Mouse (Mus musculus): Measurements from ENCODE around the gene D430042O09Rik. TPM values are rescaled to one million over a fixed set of nuclear protein-coding genes. Genes with fewer than 3 reads are reported as not detected.

The D430042O09Rik gene
- total and polyA plus RNA-seq, 2 experiments from 2014 or later: 4.5 to 17.8 TPM

- Histone ChIP-seq H3K9me3 (ENCODE audit: low read length) (no peaks in the 10 kb centered on the region), H3K9ac (replicated peaks; ENCODE audit: low read length) (no peak overlapping the region), H3K4me1 (ENCODE audit: insufficient read depth, low read length) (no peaks in the 10 kb centered on the region), H3K27me3 (ENCODE audit: insufficient read depth, low read length) (no peaks in the 10 kb centered on the region), H3K4me3 (ENCODE audit: low read length) (no peak overlapping the region), H3K36me3 (ENCODE audit: insufficient read depth, low read length) (no peaks in the 10 kb centered on the region), H3K4me2 (ENCODE audit: low read depth, low read length) (no peak overlapping the region), H3K27ac (no peak overlapping the region)
- ATAC-seq (no peak), DNase-seq (ENCODE audit: low spot score) (peak; percentile 78)
- 54% methylated on average over 3 of the region's 3 CpGs for WGBS
- peak; percentile 82 for TF ChIP-seq CTCF (IDR thresholded peaks at IDR 0.05; ENCODE audit: low read depth)
Observed at GRCm38 (mm10) chr7:125748186-125748585, 40.5 kb downstream of the D430042O09Rik start.

DNA sequence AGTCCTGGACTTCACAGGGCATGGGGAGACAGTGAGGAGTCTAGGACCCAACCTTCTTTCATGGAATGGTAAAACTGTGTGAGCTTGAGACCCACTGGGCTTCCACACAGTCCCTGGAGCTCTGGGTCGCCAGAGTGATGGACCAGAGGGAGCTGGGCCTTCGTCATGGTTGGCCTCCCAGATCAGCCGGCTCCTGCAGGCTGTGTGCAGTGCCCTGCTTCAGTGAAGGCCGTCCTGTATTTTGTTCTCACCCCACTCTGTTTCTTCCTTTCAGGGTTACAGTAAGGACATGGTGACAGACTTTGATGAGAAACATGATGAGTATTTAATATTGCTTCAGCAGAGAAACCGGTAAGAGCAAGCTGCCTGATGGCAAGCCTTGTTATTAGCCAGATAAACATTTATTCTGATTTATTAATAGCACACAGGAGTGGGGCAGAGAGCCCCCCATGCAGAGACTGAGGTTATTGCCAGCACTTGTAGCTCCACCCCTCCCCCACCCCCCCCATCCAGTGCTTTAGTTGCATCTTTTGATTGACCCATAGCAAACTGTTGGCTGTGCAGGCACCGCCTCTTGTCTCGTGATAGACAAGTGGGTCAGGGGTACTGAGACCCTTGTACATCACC, 45.1 kb downstream of the D430042O09Rik start:
- ATAC-seq (no peak), DNase-seq (ENCODE audit: low spot score) (no peak)
- H3K27ac ChIP-seq: no peak overlapping the region
- H3K4me3 ChIP-seq (ENCODE audit: low read length): no peak overlapping the region
- no peak overlapping the region for H3K9ac ChIP-seq (replicated peaks; ENCODE audit: low read length)
- 88% methylated on average over 7 of the region's 7 CpGs for WGBS
- no peaks in the 10 kb centered on the region for H3K9me3 ChIP-seq (ENCODE audit: low read length)
- H3K27me3 ChIP-seq (ENCODE audit: insufficient read depth, low read length): no peaks in the 10 kb centered on the region
- no peaks in the 10 kb centered on the region for H3K36me3 ChIP-seq (ENCODE audit: insufficient read depth, low read length)
- no peaks in the 10 kb centered on the region for H3K4me1 ChIP-seq (ENCODE audit: insufficient read depth, low read length)
- no peak for TF ChIP-seq CTCF (IDR thresholded peaks at IDR 0.05; ENCODE audit: low read depth)
- no peak overlapping the region for H3K4me2 ChIP-seq (ENCODE audit: low read depth, low read length)

- Histone ChIP-seq H3K4me1 (ENCODE audit: insufficient read depth, low read length) (no peaks in the 10 kb centered on the region), H3K9me3 (ENCODE audit: low read length) (no peaks in the 10 kb centered on the region), H3K27me3 (ENCODE audit: insufficient read depth, low read length) (no peaks in the 10 kb centered on the region), H3K4me2 (ENCODE audit: low read depth, low read length) (no peak overlapping the region), H3K36me3 (ENCODE audit: insufficient read depth, low read length) (no peaks in the 10 kb centered on the region), H3K4me3 (ENCODE audit: low read length) (no peak overlapping the region), H3K9ac (replicated peaks; ENCODE audit: low read length) (no peak overlapping the region), H3K27ac (no peak overlapping the region)
- no peak for TF ChIP-seq CTCF (IDR thresholded peaks at IDR 0.05; ENCODE audit: low read depth)
- ATAC-seq: no peak
- WGBS: 94% methylated on average over 3 of the region's 3 CpGs
- DNase-seq (ENCODE audit: low spot score): no peak
Observed at GRCm38 (mm10) chr7:125753326-125753715, 45.6 kb downstream of the D430042O09Rik start.

DNA sequence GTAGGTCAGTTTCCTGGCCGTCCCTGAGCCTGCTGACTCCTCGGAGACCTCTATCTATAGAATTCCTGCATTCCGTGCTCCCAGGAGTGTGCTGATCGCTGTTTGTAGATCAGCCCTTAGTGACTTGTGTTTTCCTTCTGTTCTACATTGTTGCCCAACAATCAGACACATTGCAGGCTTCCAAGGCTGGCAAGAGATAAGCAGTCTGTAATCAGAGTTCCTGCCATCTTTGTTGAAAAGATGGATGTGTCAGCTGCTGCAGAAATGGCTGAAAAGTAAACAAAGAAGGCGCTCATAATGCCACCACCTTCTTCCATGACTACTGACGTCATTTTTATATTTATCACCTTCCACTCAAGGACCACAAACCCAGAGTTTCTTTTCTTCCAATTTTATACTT, 49.1 kb downstream of the D430042O09Rik start:
- TF ChIP-seq CTCF (IDR thresholded peaks at IDR 0.05; ENCODE audit: low read depth): no peak
- H3K4me2 ChIP-seq (ENCODE audit: low read depth, low read length): no peak overlapping the region
- ATAC-seq: no peak
- no peaks in the 10 kb centered on the region for H3K4me1 ChIP-seq (ENCODE audit: insufficient read depth, low read length)
- H3K4me3 ChIP-seq (ENCODE audit: low read length): no peak overlapping the region
- H3K9ac ChIP-seq (replicated peaks; ENCODE audit: low read length): no peak overlapping the region
- no peak for DNase-seq (ENCODE audit: low spot score)
- H3K36me3 ChIP-seq (ENCODE audit: insufficient read depth, low read length): peaks cover 10% of the 10 kb centered on the region
- H3K9me3 ChIP-seq (ENCODE audit: low read length): no peaks in the 10 kb centered on the region
- no peak overlapping the region for H3K27ac ChIP-seq
- H3K27me3 ChIP-seq (ENCODE audit: insufficient read depth, low read length): no peaks in the 10 kb centered on the region
- WGBS: 74% methylated on average over 6 of the region's 6 CpGs

- Histone ChIP-seq H3K36me3 (ENCODE audit: insufficient read depth, low read length) (peaks cover 13% of the 10 kb centered on the region), H3K4me2 (ENCODE audit: low read depth, low read length) (no peak overlapping the region), H3K27me3 (ENCODE audit: insufficient read depth, low read length) (no peaks in the 10 kb centered on the region), H3K27ac (no peak overlapping the region), H3K4me1 (ENCODE audit: insufficient read depth, low read length) (peaks cover under 1% of the 10 kb centered on the region; the same call in 1 of the 2 replicates), H3K9ac (replicated peaks; ENCODE audit: low read length) (no peak overlapping the region), H3K4me3 (ENCODE audit: low read length) (no peak overlapping the region), H3K9me3 (ENCODE audit: low read length) (no peaks in the 10 kb centered on the region)
- no peak for DNase-seq (ENCODE audit: low spot score)
- ATAC-seq: no peak
- WGBS: 73% methylated on average over 6 of the region's 6 CpGs
- TF ChIP-seq CTCF (IDR thresholded peaks at IDR 0.05; ENCODE audit: low read depth): no peak
Observed at GRCm38 (mm10) chr7:125757896-125758623, 50.4 kb downstream of the D430042O09Rik start.

DNA sequence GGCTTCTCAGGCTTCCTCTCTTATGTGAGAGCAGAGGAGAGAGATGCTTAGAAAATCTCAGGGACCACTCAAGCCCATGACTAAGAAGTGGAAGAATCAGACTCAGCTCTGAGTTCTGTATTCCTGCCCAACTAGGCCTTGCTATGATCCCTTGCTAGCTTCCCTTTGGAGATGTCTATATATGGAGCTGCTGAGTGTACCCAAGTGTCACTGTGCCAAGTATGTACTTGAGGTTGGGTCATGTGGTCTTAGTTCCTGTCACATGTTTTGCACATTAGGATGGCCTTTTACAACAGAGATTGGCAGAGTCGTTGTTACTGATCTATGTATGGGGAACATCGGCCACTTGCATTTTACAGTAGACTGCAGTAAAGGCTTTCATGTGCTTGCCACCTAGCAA, 54.6 kb downstream of the D430042O09Rik start:
- TF ChIP-seq CTCF (IDR thresholded peaks at IDR 0.05; ENCODE audit: low read depth): no peak
- peaks cover 9% of the 10 kb centered on the region for H3K4me1 ChIP-seq (ENCODE audit: insufficient read depth, low read length)
- WGBS: 86% methylated on average over 2 of the region's 2 CpGs
- no peak for DNase-seq (ENCODE audit: low spot score)
- ATAC-seq: no peak
- H3K36me3 ChIP-seq (ENCODE audit: insufficient read depth, low read length): peaks cover 13% of the 10 kb centered on the region
- H3K27ac ChIP-seq: no peak overlapping the region
- no peak overlapping the region for H3K4me2 ChIP-seq (ENCODE audit: low read depth, low read length)
- H3K9ac ChIP-seq (replicated peaks; ENCODE audit: low read length): no peak overlapping the region
- no peaks in the 10 kb centered on the region for H3K27me3 ChIP-seq (ENCODE audit: insufficient read depth, low read length)
- no peaks in the 10 kb centered on the region for H3K9me3 ChIP-seq (ENCODE audit: low read length)
- H3K4me3 ChIP-seq (ENCODE audit: low read length): no peak overlapping the region
